Mouse (Mus musculus) ovary, adult 2 months (tissue): ENCODE results near the gene Gm8108. TPM values are rescaled to one million over a fixed set of nuclear protein-coding genes. Genes with fewer than 3 reads are reported as not detected.

Experiments
- polyA plus RNA-seq: library from polyadenylated mRNA; depleted of rRNA; stranded (reverse); fragments of >200 nt; gene quantifications from 2 replicates; pipeline ENCODE4 v1.2.3, GENCODE M21; 2012; rRNA removed

Gm8108 gene
- polyA plus RNA-seq, result not detected in 2 replicates

GRCm38 (mm10) chr14:4110426-4110825, at the start of gene Gm8108:
Gm8108 (plus strand) TSS chr14:4110526.

GRCm38 (mm10) chr14:4083820-4084219, 26.5 kb upstream of the Gm8108 start, which contains the start of gene Gm3115:
Gm3115 (plus strand) TSS chr14:4084120.

GRCm38 (mm10) chr14:4164730-4165129, 54.4 kb downstream of the Gm8108 start, which contains the start of gene Gm3127:
Gm3127 (plus strand) TSS chr14:4165030.

Other genes with a start within 250 kb of the Gm8108 start
- gene Gm2916, start 226.4 kb upstream of the Gm8108 start, polyA plus RNA-seq, result not detected in 2 replicates
- gene Gm3029, start 178.8 kb upstream of the Gm8108 start, polyA plus RNA-seq, result not detected in 2 replicates
- 0.21 TPM in 1 of 2 replicates, not detected in the other for gene Gm3095, start 147.0 kb upstream of the Gm8108 start, polyA plus RNA-seq
- gene Gm3099, start 112.1 kb upstream of the Gm8108 start, polyA plus RNA-seq, result not detected in 2 replicates
- 0.12 TPM in 1 of 2 replicates, not detected in the other for gene Gm5796, start 86.6 kb upstream of the Gm8108 start, polyA plus RNA-seq
- gene Gm3115, start 26.4 kb upstream of the Gm8108 start, polyA plus RNA-seq, result not detected in 2 replicates
- not detected in 2 replicates for gene Gm3127, start 54.5 kb downstream of the Gm8108 start, polyA plus RNA-seq
- not detected in 2 replicates for gene Gm2974, start 72.0 kb downstream of the Gm8108 start, polyA plus RNA-seq
- not detected in 2 replicates for gene Gm3138, start 139.1 kb downstream of the Gm8108 start, polyA plus RNA-seq
- not detected in 2 replicates for gene Gm3149, start 206.8 kb downstream of the Gm8108 start, polyA plus RNA-seq
- not detected in 2 replicates for gene 2610042L04Rik, start 224.2 kb downstream of the Gm8108 start, polyA plus RNA-seq